Mouse (Mus musculus): ENCODE results near the gene Spn.

- no peak for TF ChIP-seq CTCF (IDR thresholded peaks at IDR 0.05; ENCODE audit: extremely low read depth, insufficient read length, insufficient replicate concordance, low read depth, low read length)
- TF ChIP-seq POLR2A (IDR thresholded peaks at IDR 0.05; ENCODE audit: low read depth, low read length): no peak
These were observed 1.5 kb upstream of the Spn start for GRCm38 (mm10) chr7:127139100-127139499.
